Comparison of ENCODE assay signal across 9 mouse cellular contexts in genomic region chr5:134951053-134951884, GRCm38 (mm10). TPM values are rescaled to one million over a fixed set of nuclear protein-coding genes. Genes with fewer than 3 reads are reported as not detected.
DNase-seq lines count a peak whose midpoint lies in the region; ATAC-seq lines count a peak whose summit lies in the region.
"Had no signal": no experiment of that assay in that cellular context is flagged by ENCODE, and none has a peak within 500 bp of the region (broad histone marks: within the 10 kb centered on the region; RNA-seq: fewer than 3 reads in every experiment).

No protein-coding gene starts in this region.

- H3K9me3 ChIP-seq in kidney, embryonic 16.5 days (ENCODE audit: low read length): no peaks in the 10 kb centered on the region

- peak overlapping the region; percentile 90 for H3K27ac ChIP-seq in kidney, embryonic 16.5 days (ENCODE audit: low read length)

- H3K36me3 ChIP-seq in kidney, embryonic 16.5 days (ENCODE audit: insufficient read depth, low read length): no peaks in the 10 kb centered on the region

- peaks cover 9% of the 10 kb centered on the region for H3K27me3 ChIP-seq in kidney, embryonic 16.5 days (ENCODE audit: insufficient read depth, low read length)

- ATAC-seq in kidney, embryonic 16.5 days (ENCODE audit: low FRiP score, low TSS enrichment): peak; percentile 56

- H3K9ac ChIP-seq in kidney, embryonic 16.5 days (replicated peaks; ENCODE audit: low read length): peak overlapping the region; percentile 55

- peak overlapping the region; percentile 20 for H3K4me3 ChIP-seq in kidney, embryonic 16.5 days (ENCODE audit: low read length)

- H3K4me1 ChIP-seq in kidney, embryonic 16.5 days (ENCODE audit: insufficient read depth, low read length): peaks cover 23% of the 10 kb centered on the region

- H3K4me2 ChIP-seq in kidney, embryonic 16.5 days (replicated peaks; ENCODE audit: low read depth, low read length): peak overlapping the region; percentile 45

- WGBS in kidney, embryonic 16.5 days: 10% methylated on average over 19 of the region's 19 CpGs

- DNase-seq in kidney, adult 8-10 months: no peak
- DNase-seq in heart, postnatal 4 days: peak; percentile 61
- peak; percentile 81 to 87 for DNase-seq in lung, adult 18-20 months
- peak; percentile 68 for DNase-seq in thymus, postnatal 4 days
- DNase-seq in cerebellum, adult 9-10 months: no peak
- no peak for DNase-seq in cerebellum, postnatal 10 days
- no peak for DNase-seq in gastrocnemius, postnatal 4 days (ENCODE audit: low spot score in 2 of 2)

RNA-seq across cellular contexts. Expression of gene Cldn4, which starts 4.5 kb away (rescaled TPM):
- polyA plus RNA-seq in kidney, embryonic 16.5 days (2015; fragmentation: Nextera tagmentation; extraction: Ambion mirVana): 63.1 and 64.7 TPM in 2 replicates
- total RNA-seq in heart, postnatal 4 days (2021): under 1 TPM in 1 of 2 experiments, not detected in 1; 0.14 TPM
- total RNA-seq in gastrocnemius, postnatal 4 days (2021): not detected

RNA-seq across cellular contexts. Expression of gene Mettl27, which starts 19.1 kb away (rescaled TPM):
- 29.6 and 30.7 TPM in 2 replicates for polyA plus RNA-seq in kidney, embryonic 16.5 days (2015; fragmentation: Nextera tagmentation; extraction: Ambion mirVana)
- total RNA-seq in heart, postnatal 4 days (2021): 1 to 10 TPM; 6.2 to 7.1 TPM
- total RNA-seq in gastrocnemius, postnatal 4 days (2021): 10 to 100 TPM in 1 of 2 experiments, 1 to 10 TPM in 1; 8.7 to 10.3 TPM

RNA-seq across cellular contexts. Expression of gene Cldn3, which starts 34.7 kb away (rescaled TPM):
- 67.7 and 69.2 TPM in 2 replicates for polyA plus RNA-seq in kidney, embryonic 16.5 days (2015; fragmentation: Nextera tagmentation; extraction: Ambion mirVana)
- under 1 TPM; 0.71 to 0.77 TPM for total RNA-seq in heart, postnatal 4 days (2021)
- total RNA-seq in gastrocnemius, postnatal 4 days (2021): under 1 TPM in 1 of 2 experiments, not detected in 1; 0.29 TPM

RNA-seq across cellular contexts. Expression of gene Cldn13, which starts 35.9 kb away (rescaled TPM):
- 0.99 and 1.2 TPM in 2 replicates for polyA plus RNA-seq in kidney, embryonic 16.5 days (2015; fragmentation: Nextera tagmentation; extraction: Ambion mirVana)
- not detected for total RNA-seq in heart, postnatal 4 days (2021)
- total RNA-seq in gastrocnemius, postnatal 4 days (2021): not detected

RNA-seq across cellular contexts. Expression of gene Tmem270, which starts 44.7 kb away (rescaled TPM):
- not detected in 2 replicates for polyA plus RNA-seq in kidney, embryonic 16.5 days (2015; fragmentation: Nextera tagmentation; extraction: Ambion mirVana)
- not detected for total RNA-seq in heart, postnatal 4 days (2021)
- total RNA-seq in gastrocnemius, postnatal 4 days (2021): not detected
- polyA plus RNA-seq: embryonic facial prominence, embryonic 11.5 days had no signal

Comparison
In these comparisons a context has a peak if more than half of its experiments do, and no peak if none do; other contexts are left out.
1. DNase-seq: peak in heart, postnatal 4 days (single experiment), lung, adult 18-20 months (2 of 2) and thymus, postnatal 4 days (single experiment); none in kidney, adult 8-10 months (0 of 2), cerebellum, adult 9-10 months (single experiment), cerebellum, postnatal 10 days (0 of 2) and gastrocnemius, postnatal 4 days (0 of 2).